Mouse (Mus musculus) erythroblast, embryonic 14.5 days (primary cell): ENCODE measurements around the gene Adamtsl5.

Experiments
- GATA1 ChIP-seq: IDR thresholded peaks from 2 replicates; pipeline ENCODE4 v1.6.1; 2012; ENCODE audit warnings: low read length, inconsistent platforms, mixed read lengths
- TAL1 ChIP-seq: IDR thresholded peaks from 3 replicates; pipeline ENCODE4 v1.6.1; 2012; ENCODE audit warnings: low read length, inconsistent platforms, mixed read lengths

DNA sequence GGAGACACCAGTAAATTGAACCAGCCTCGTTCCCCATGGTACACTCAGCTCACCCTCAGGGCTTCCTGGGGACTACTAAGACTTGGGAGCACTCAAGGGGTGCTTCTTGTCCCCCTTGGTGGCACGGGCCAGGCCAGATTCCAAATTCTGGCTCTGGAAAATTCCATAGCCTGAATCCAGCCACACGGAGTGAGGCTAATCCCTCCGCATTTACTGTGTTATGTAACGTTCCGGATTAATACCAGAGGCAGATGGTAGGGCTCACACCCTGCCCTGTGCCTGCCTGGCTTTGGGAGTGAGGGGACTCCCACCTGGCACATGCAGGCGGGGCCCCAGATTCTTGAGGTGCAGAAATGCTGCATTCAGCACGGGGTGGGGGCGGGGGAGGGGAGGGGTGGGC is 7.2 kb upstream of the Adamtsl5 start:
- TF ChIP-seq TAL1 (no peak), GATA1 (no peak)
